Mouse (Mus musculus) ES-E14 (cell line): ENCODE measurements at regions not wholly inside any gene's neighbourhood (a gene's known extent, or its start where the extent isn't known, plus 50 kb on each side); places are given as distances from the start of the nearest gene placed in this dataset.
A peak's percentile ranks its signal among the peaks of the same experiment; 100 is the strongest.

Experiments used
- DNase-seq: peaks from one replicate; pipeline ENCODE4 v3.0.0-alpha.2; 2013; ENCODE audit warnings: low read depth, low spot score
- H3K27ac ChIP-seq: 2 replicates; pipeline ENCODE4 v1.5.1; 2012; ENCODE audit warnings: low read depth, mild to moderate bottlenecking, low read length, moderate library complexity, mixed read lengths; ENCODE audit not compliant: poor library complexity, insufficient read depth, severe bottlenecking
- H3K36me3 ChIP-seq: 2 replicates; pipeline ENCODE4 v1.6.1; 2012; ENCODE audit warnings: mild to moderate bottlenecking, low read length, moderate library complexity, mixed read lengths; ENCODE audit not compliant: control insufficient read depth, poor library complexity, insufficient read depth, severe bottlenecking
- H3K4me1 ChIP-seq, 2 experiments: fragments of 150-350 bp in 1 of 2; sonication (generic) in 1 of 2; 2 replicates each; pipeline ENCODE4 v1.6.1; 2012; ENCODE audit warnings: low read length in 2 of 2, mild to moderate bottlenecking in 1 of 2, mixed read lengths in 1 of 2; ENCODE audit not compliant: control insufficient read depth in 2 of 2, insufficient read depth in 2 of 2, poor library complexity in 1 of 2
- H3K4me3 ChIP-seq, 2 experiments: fragments of 150-350 bp in 1 of 2; sonication (generic) in 1 of 2; 2 replicates each; pipeline ENCODE4 v1.5.1; 2012; ENCODE audit warnings: low read length in 2 of 2, low read depth in 1 of 2, mild to moderate bottlenecking in 1 of 2, mixed read lengths in 1 of 2; ENCODE audit not compliant: insufficient read depth in 1 of 2, poor library complexity in 1 of 2, severe bottlenecking in 1 of 2
- H3K9ac ChIP-seq: 2 replicates; pipeline ENCODE4 v1.6.1; 2012; ENCODE audit warnings: low read depth, mild to moderate bottlenecking, low read length, mixed read lengths; ENCODE audit not compliant: poor library complexity, insufficient read depth, severe bottlenecking
- H3K9me3 ChIP-seq: fragments of 150-350 bp; sonication (generic); 2 replicates; pipeline ENCODE4 v1.6.1; 2012; ENCODE audit warnings: low read depth, mild to moderate bottlenecking, low read length; ENCODE audit not compliant: control insufficient read depth, insufficient read depth
- CHD2 ChIP-seq: IDR thresholded peaks from 2 replicates; pipeline ENCODE4 v1.6.1; 2014; ENCODE audit warnings: mild to moderate bottlenecking, low read depth, low read length, inconsistent platforms
- HCFC1 ChIP-seq: IDR thresholded peaks from 2 replicates; pipeline ENCODE4 v1.6.1; 2012; ENCODE audit warnings: low read length, inconsistent platforms, borderline replicate concordance; ENCODE audit not compliant: insufficient read depth
- MAFK ChIP-seq: IDR thresholded peaks from 2 replicates; pipeline ENCODE4 v1.6.1; 2014; ENCODE audit warnings: mild to moderate bottlenecking, low read depth, low read length, inconsistent platforms; ENCODE audit not compliant: insufficient read depth
- ZC3H11A ChIP-seq: IDR thresholded peaks from 2 replicates; pipeline ENCODE4 v1.6.1; 2012; ENCODE audit warnings: low read depth, mild to moderate bottlenecking, inconsistent platforms, low read length, borderline replicate concordance
- ZNF384 ChIP-seq: IDR thresholded peaks from 2 replicates; pipeline ENCODE4 v1.6.1; 2012; ENCODE audit warnings: low read depth, low read length, inconsistent platforms
- in situ Hi-C, 2 experiments: fragments of 600-800 bp; cut with MboI; formaldehyde crosslinking; loops; one replicate each; pipeline ENCODE4 v1.15.1; 2025; ENCODE audit warnings: low sequenced_read_pairs in 2 of 2, inconsistent platforms in 1 of 2; ENCODE audit not compliant: unreplicated experiment in 2 of 2

DNA sequence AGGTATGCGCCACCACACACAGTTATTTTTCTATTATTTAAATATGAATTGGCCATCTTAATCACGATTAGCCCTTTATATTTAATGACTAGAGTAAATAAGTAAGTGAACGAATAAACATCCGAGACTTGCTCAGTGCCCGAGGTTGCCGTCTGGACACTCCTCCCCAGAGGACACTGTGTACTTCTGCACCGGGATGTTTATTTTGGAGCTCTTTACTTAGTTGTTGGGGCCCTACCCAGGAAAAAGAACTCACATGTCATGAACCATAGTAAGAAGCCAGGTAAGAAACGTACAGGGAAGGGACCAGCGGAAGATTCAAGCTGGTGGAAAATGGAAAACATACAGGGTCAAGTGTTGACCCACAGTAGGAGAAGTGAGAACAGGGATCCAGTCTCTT, 89.0 kb downstream of the Akr1d1 start:
- H3K27ac ChIP-seq: no peak overlapping the region

DNA sequence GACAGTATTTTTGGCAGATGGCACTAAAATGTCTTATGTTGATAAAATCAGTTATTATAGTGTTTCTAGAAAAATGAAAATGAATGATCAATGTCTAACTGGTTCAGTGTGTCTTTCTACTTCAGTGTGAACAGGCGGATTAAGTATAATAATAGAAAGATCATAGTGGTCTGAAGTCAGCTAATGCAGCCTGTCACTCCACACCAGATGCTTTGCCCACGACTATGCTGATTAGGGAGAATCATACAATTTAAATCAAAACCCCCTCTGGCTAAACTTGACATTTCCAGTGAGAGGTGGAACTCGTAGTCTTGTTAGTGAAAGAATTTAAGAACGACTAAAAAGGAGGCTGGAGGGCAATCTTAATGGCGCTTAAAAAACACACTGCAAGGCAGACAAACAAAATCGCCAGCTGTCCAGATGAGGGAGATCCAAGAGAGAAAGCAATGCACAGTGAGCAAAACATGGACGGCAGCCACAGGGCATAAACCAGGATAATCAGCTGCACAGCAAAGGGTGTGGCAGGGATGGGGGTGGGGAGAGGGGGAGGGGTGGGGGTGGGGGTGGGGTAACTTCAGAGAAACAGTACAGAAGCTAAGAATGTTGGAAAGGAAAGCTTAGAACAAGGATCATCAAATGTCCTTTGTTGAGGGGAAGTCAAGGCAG, 91.5 kb downstream of the Akr1d1 start:
- Histone ChIP-seq H3K9ac (no peak overlapping the region), H3K9me3 (no peaks in the 10 kb centered on the region), H3K27ac (peak overlapping the region; percentile 56; the same call in 1 of the 2 replicates), H3K36me3 (no peaks in the 10 kb centered on the region), H3K4me3 (no peak overlapping the region), H3K4me1 (peaks cover 4 to 6% of the 10 kb centered on the region in 2 experiments; a peak in 3 of 4 replicates)
- TF ChIP-seq ZNF384 (no peak), CHD2 (no peak), HCFC1 (no peak), MAFK (no peak), ZC3H11A (no peak)
- in situ Hi-C loops: no loop called here
- no peak for DNase-seq

More for the DNA sequence above, 89.0 kb downstream of the Akr1d1 start:
- DNase-seq: no peak
- in situ Hi-C loops: no loop called here
- no peaks in the 10 kb centered on the region for H3K9me3 ChIP-seq
- no peaks in the 10 kb centered on the region for H3K36me3 ChIP-seq
- TF ChIP-seq HCFC1: no peak
- TF ChIP-seq CHD2: no peak
- no peak for TF ChIP-seq MAFK
- no peak for TF ChIP-seq ZNF384
- no peak for TF ChIP-seq ZC3H11A
- no peak overlapping the region for H3K4me3 ChIP-seq
- H3K9ac ChIP-seq: no peak overlapping the region
- H3K4me1 ChIP-seq: peaks cover 6% of the 10 kb centered on the region in 2 experiments; a peak in 3 of 4 replicates

DNA sequence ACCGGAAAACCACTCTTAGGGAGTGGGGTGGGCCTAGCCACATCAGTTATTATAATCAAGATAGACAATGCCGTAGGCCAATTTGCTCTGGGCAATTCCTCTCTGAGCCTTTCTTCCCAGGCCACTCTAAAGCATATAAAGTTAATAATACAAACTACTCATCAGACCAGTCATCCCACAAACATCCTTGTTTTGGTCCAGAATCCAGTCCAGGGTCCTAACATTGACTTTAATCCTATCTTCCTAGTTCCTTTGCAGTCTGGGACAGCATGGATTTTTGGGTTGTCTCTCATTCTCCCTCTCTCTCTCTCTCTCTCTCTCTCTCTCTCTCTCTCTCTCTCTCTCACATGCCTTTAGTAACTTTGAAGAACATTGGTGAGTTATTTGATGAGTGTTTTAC, 92.3 kb downstream of the Akr1d1 start:
- TF ChIP-seq HCFC1: no peak
- no peak for TF ChIP-seq ZNF384
- TF ChIP-seq MAFK: no peak
- TF ChIP-seq ZC3H11A: no peak
- no peak for TF ChIP-seq CHD2
- DNase-seq: no peak
- H3K4me1 ChIP-seq: peaks cover 3 to 6% of the 10 kb centered on the region in 2 experiments; a peak in 2 of 4 replicates
- H3K36me3 ChIP-seq: no peaks in the 10 kb centered on the region
- no peak overlapping the region for H3K4me3 ChIP-seq
- no peak overlapping the region for H3K9ac ChIP-seq
- in situ Hi-C loops: no loop called here
- H3K27ac ChIP-seq: peak overlapping the region; percentile 56; the same call in 1 of the 2 replicates
- no peaks in the 10 kb centered on the region for H3K9me3 ChIP-seq

DNA sequence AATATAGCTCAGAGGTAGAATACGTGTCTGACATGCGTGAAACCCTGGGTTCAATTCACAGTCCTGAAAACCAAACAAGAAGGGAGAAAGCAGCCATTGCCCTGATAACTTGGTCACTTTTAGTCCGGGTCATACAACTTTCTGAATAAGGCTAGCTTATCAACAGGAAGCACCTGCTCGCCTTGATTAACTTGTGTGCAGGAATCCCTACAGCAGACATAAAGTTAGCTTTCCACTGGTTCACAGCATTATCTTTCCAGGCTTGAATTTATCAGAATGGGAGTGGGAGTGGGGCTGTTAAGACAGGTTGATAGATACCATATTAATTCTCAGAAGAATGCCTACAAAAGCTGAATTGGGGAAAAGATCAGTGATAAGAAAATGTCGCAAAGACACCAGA, 97.2 kb downstream of the Akr1d1 start:
- TF ChIP-seq CHD2 (no peak), MAFK (no peak), HCFC1 (no peak), ZNF384 (no peak), ZC3H11A (no peak)
- H3K36me3 ChIP-seq: no peaks in the 10 kb centered on the region
- H3K27ac ChIP-seq: no peak overlapping the region
- DNase-seq: no peak
- in situ Hi-C loops: no loop called here
- H3K9me3 ChIP-seq: no peaks in the 10 kb centered on the region
- H3K4me3 ChIP-seq: no peak overlapping the region
- peaks cover 1 to 3% of the 10 kb centered on the region in 2 experiments; a peak in 2 of 4 replicates for H3K4me1 ChIP-seq
- H3K9ac ChIP-seq: no peak overlapping the region

DNA sequence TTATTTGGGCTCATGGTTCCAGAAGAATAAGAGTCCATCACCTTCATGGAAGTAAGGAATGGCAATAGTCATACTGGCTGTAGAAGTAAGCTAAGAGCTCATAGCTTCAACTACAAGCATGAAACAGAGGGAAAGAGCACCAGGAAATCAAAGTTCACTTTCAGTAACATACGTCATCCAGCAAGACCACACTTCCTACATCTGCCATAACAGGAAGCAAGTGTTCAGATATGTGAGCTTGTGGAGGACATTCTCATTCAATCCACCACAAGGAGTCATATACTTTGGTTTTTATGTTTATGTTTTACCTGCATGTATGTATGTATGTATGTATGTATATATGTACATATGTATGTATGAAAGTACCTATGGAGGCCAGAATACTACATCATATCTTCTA, 104.0 kb downstream of the Akr1d1 start:
- H3K9ac ChIP-seq: no peak overlapping the region
- in situ Hi-C loops: no loop called here
- DNase-seq: no peak
- H3K36me3 ChIP-seq: no peaks in the 10 kb centered on the region
- H3K4me1 ChIP-seq: peaks cover 1 to 4% of the 10 kb centered on the region in 2 experiments; a peak in 2 of 4 replicates
- TF ChIP-seq ZC3H11A (no peak), ZNF384 (no peak), MAFK (no peak), CHD2 (no peak), HCFC1 (no peak)
- no peak overlapping the region for H3K27ac ChIP-seq
- no peak overlapping the region for H3K4me3 ChIP-seq
- H3K9me3 ChIP-seq: no peaks in the 10 kb centered on the region
